Mouse (Mus musculus) heart, postnatal 25 days (tissue): Measurements from ENCODE around the gene Trim43a. TPM values are rescaled to one million over a fixed set of nuclear protein-coding genes. Genes with fewer than 3 reads are reported as not detected.
"Not testable (repeated sequence)": the region's sequence is repeated elsewhere in the genome, so short reads cannot be mapped to it uniquely, and the experiment has no call there.

Experiments used
- DNase-seq: peaks from one replicate; pipeline ENCODE4 v3.0.0; 2022; ENCODE audit warnings: low spot score
- intact Hi-C: fragments of 180-260 bp; cut with DNase I; formaldehyde crosslinking; loops from one replicate; pipeline ENCODE4 v1.15.1; 2025
- total RNA-seq, 2 experiments: library from RNA; stranded (reverse); gene quantifications; 2 replicates each; pipeline ENCODE4 v1.2.3; 2021

Gene Trim43a
- total RNA-seq, result under 1 TPM in 1 of 2 experiments, not detected in 1; 0.17 TPM

- intact Hi-C loops, DNase-seq: not testable (repeated sequence)
These were observed at the start of gene Trim43a for GRCm38 (mm10) chr9:88580591-88580990. Gene Trim43a, plus strand, starts transcription at chr9:88580891.

GRCm38 (mm10) chr9:88534093-88534492 lies 46.6 kb upstream of the Trim43a start:
- intact Hi-C loops, result loop anchor here (1.0 kb wide), 1 partner anchor 11 kb away; no protein-coding TSS in a partner anchor

GRCm38 (mm10) chr9:88539546-88540224 lies 41.0 kb upstream of the Trim43a start:
- intact Hi-C loops, result loop anchor here (10.0 kb wide), 2 partner anchors 135 to 1515 kb away; partner anchors contain the start of gene Cyb5r4
- no peak for DNase-seq

More at GRCm38 (mm10) chr9:88534093-88534492, 46.6 kb upstream of the Trim43a start:
- DNase-seq, result no peak

- intact Hi-C loops, result loop anchor here (1.0 to 10.0 kb wide), 3 partner anchors 20 to 1518 kb away; partner anchors contain the start of gene Cyb5r4
- no peak for DNase-seq
These were observed 37.9 kb upstream of the Trim43a start for GRCm38 (mm10) chr9:88542816-88543215.

GRCm38 (mm10) chr9:88545534-88545933 lies 35.2 kb upstream of the Trim43a start:
- no peak for DNase-seq
- intact Hi-C loops, result loop anchor here (1.0 to 10.0 kb wide), 4 partner anchors 11 to 1521 kb away; partner anchors contain the start of gene Cyb5r4

GRCm38 (mm10) chr9:88546166-88546565 lies 34.5 kb upstream of the Trim43a start:
- intact Hi-C loops, result loop anchor here (2.0 to 10.0 kb wide), 4 partner anchors 65 to 1521 kb away; partner anchors contain the start of gene Cyb5r4
- no peak for DNase-seq

- intact Hi-C loops, result loop anchor here (2.0 to 10.0 kb wide), 4 partner anchors 66 to 1522 kb away; partner anchors contain the start of gene Cyb5r4
- DNase-seq, result no peak
These were observed 34.0 kb upstream of the Trim43a start for GRCm38 (mm10) chr9:88546657-88547056.

GRCm38 (mm10) chr9:88547270-88547669 lies 33.4 kb upstream of the Trim43a start:
- intact Hi-C loops, result loop anchor here (2.0 to 10.0 kb wide), 4 partner anchors 66 to 1522 kb away; partner anchors contain the start of gene Cyb5r4
- DNase-seq, result no peak

GRCm38 (mm10) chr9:88547851-88548613 lies 32.7 kb upstream of the Trim43a start, which contains the start of gene Zfp949:
Gene Zfp949, plus strand, starts transcription at chr9:88548020.
- peak; percentile 29 for DNase-seq
- intact Hi-C loops, result loop anchor here (1.0 to 10.0 kb wide), 5 partner anchors 67 to 1523 kb away; partner anchors contain the start of gene Cyb5r4

GRCm38 (mm10) chr9:88548614-88548945 lies 32.1 kb upstream of the Trim43a start:
- DNase-seq, result no peak
- intact Hi-C loops, result loop anchor here (1.0 to 10.0 kb wide), 4 partner anchors 109 to 1524 kb away; partner anchors contain the start of gene Cyb5r4

- no peak for DNase-seq
These were observed 27.6 kb upstream of the Trim43a start for GRCm38 (mm10) chr9:88553071-88553470.

GRCm38 (mm10) chr9:88558146-88558545 lies 22.5 kb upstream of the Trim43a start:
- intact Hi-C loops, result no loop called here
- no peak for DNase-seq

More at GRCm38 (mm10) chr9:88553071-88553470, 27.6 kb upstream of the Trim43a start:
- intact Hi-C loops, result no loop called here

GRCm38 (mm10) chr9:88561476-88561875 lies 19.2 kb upstream of the Trim43a start:
- DNase-seq, intact Hi-C loops: not testable (repeated sequence)

- intact Hi-C loops, DNase-seq: not testable (repeated sequence)
These were observed 10.2 kb upstream of the Trim43a start for GRCm38 (mm10) chr9:88570471-88570870.

- DNase-seq, intact Hi-C loops: not testable (repeated sequence)
These were observed 13.0 kb downstream of the Trim43a start for GRCm38 (mm10) chr9:88593708-88594107.

- intact Hi-C loops, result not testable (repeated sequence)
These were observed 18.8 kb downstream of the Trim43a start for GRCm38 (mm10) chr9:88599206-88600162.

GRCm38 (mm10) chr9:88625803-88626514 lies 45.3 kb downstream of the Trim43a start:
- intact Hi-C loops, DNase-seq: not testable (repeated sequence)

More at GRCm38 (mm10) chr9:88599206-88600162, 18.8 kb downstream of the Trim43a start:
- DNase-seq, result peak; percentile 98

- intact Hi-C loops, DNase-seq: not testable (repeated sequence)
These were observed 57.4 kb downstream of the Trim43a start for GRCm38 (mm10) chr9:88638125-88638524.
